Mouse (Mus musculus) lung, postnatal 4 days (tissue): ENCODE results near the gene Irf3.
A peak's percentile ranks its signal among the peaks of the same experiment; 100 is the strongest.
"Not testable (repeated sequence)": the region's sequence is repeated elsewhere in the genome, so short reads cannot be mapped to it uniquely, and the experiment has no call there.

ENCODE experiments used
- DNase-seq, 2 experiments: peaks; one replicate each; pipeline ENCODE4 v3.0.0; 2021

Irf3 gene

GRCm38 (mm10) chr7:45008411-45008810, 11.0 kb downstream of the Irf3 start:
- no peak for DNase-seq

GRCm38 (mm10) chr7:45012011-45012410, 14.6 kb downstream of the Irf3 start:
- no peak for DNase-seq

- no peak for DNase-seq
Measured at GRCm38 (mm10) chr7:45012824-45013223, 15.4 kb downstream of the Irf3 start.

- no peak for DNase-seq
Measured at GRCm38 (mm10) chr7:45013366-45014095, 16.1 kb downstream of the Irf3 start.

GRCm38 (mm10) chr7:45014096-45014451, 16.6 kb downstream of the Irf3 start:
- DNase-seq, result no peak

- DNase-seq, result no peak
Measured at GRCm38 (mm10) chr7:45015344-45015956, 18.0 kb downstream of the Irf3 start.

GRCm38 (mm10) chr7:45015957-45016612, 18.6 kb downstream of the Irf3 start, which contains the start of gene Scaf1:
Scaf1 (minus strand) TSS chr7:45016363.
- peak; percentile 99 to 100 for DNase-seq

- DNase-seq, result no peak
Measured at GRCm38 (mm10) chr7:45016761-45017160, 19.3 kb downstream of the Irf3 start.

GRCm38 (mm10) chr7:45017242-45018061, 20.0 kb downstream of the Irf3 start, which contains the start of gene Rras:
Rras (plus strand) TSS chr7:45017961.
- peak; percentile 92 to 97 for DNase-seq

GRCm38 (mm10) chr7:45019031-45019571, 21.7 kb downstream of the Irf3 start:
- DNase-seq, result peak; percentile 75 to 83

- no peak for DNase-seq
Measured at GRCm38 (mm10) chr7:45020225-45020624, 22.8 kb downstream of the Irf3 start.

- not testable (repeated sequence) for DNase-seq
Measured at GRCm38 (mm10) chr7:45023711-45024110, 26.3 kb downstream of the Irf3 start.

GRCm38 (mm10) chr7:45024281-45025248, 27.1 kb downstream of the Irf3 start:
- DNase-seq, result no peak

GRCm38 (mm10) chr7:45025601-45026220, 28.3 kb downstream of the Irf3 start:
- DNase-seq, result no peak

- no peak for DNase-seq
Measured at GRCm38 (mm10) chr7:45026256-45026655, 28.8 kb downstream of the Irf3 start.

- DNase-seq, result no peak
Measured at GRCm38 (mm10) chr7:45027761-45028160, 30.3 kb downstream of the Irf3 start.

- DNase-seq, result no peak
Measured at GRCm38 (mm10) chr7:45028351-45028750, 30.9 kb downstream of the Irf3 start.

GRCm38 (mm10) chr7:45029995-45030394, 32.5 kb downstream of the Irf3 start:
- DNase-seq, result no peak

- no peak for DNase-seq
Measured at GRCm38 (mm10) chr7:45030857-45031256, 33.4 kb downstream of the Irf3 start.

GRCm38 (mm10) chr7:45033722-45034359, 36.4 kb downstream of the Irf3 start:
- no peak for DNase-seq
